Mouse (Mus musculus) embryonic fibroblast, embryonic 13.5 days (primary cell): ENCODE measurements at regions not wholly inside any gene's neighbourhood (a gene's known extent, or its start where the extent isn't known, plus 50 kb on each side); places are given as distances from the start of the nearest gene placed in this dataset.

Source experiments
- CTCF ChIP-seq: IDR thresholded peaks from 2 replicates; pipeline ENCODE4 v1.5.1; 2011; ENCODE audit warnings: mild to moderate bottlenecking, control low read depth, low read length, moderate library complexity, borderline replicate concordance; ENCODE audit not compliant: insufficient read depth
- POLR2A ChIP-seq: IDR thresholded peaks from 2 replicates; pipeline ENCODE4 v1.6.1; 2011; ENCODE audit warnings: low read depth, mild to moderate bottlenecking, control low read depth, low read length, moderate library complexity

DNA sequence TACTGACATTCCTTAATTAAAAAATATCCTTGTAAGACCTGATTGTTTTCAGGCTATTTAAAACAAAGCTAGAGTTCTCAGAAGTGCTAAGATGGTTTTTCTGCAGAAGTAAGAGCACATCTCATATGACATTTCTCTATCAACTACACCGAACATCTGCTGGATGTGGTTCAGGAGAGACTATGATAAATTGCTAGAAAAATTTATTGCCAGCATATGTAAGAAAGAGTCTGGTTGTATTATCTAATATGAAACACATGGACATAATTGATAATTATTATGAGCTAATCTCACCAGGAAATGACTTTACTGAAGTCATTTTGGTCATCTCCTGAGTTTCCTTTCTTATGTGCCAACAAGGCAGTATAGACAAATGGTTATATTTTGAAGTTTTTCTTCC is 99.2 kb upstream of the Gm21293 start:
- TF ChIP-seq POLR2A, result no peak
- TF ChIP-seq CTCF, result no peak
